Mouse (Mus musculus) brown adipose tissue, adult 24 weeks (tissue): ENCODE results near the gene Rnaseh2c. TPM values are rescaled to one million over a fixed set of nuclear protein-coding genes. Genes with fewer than 3 reads are reported as not detected.

Source experiments
- H3K27ac ChIP-seq: fragments of 200-500 bp; replicated peaks from 2 replicates; pipeline ENCODE4 v1.5.1; 2012; ENCODE audit warnings: low read depth, mild to moderate bottlenecking, low read length
- H3K4me1 ChIP-seq: fragments of 200-500 bp; 2 replicates; pipeline ENCODE4 v1.6.1; 2012; ENCODE audit warnings: low read length, mixed read lengths; ENCODE audit not compliant: control insufficient read depth, insufficient read depth, insufficient read length
- H3K4me3 ChIP-seq: fragments of 200-500 bp; 2 replicates; pipeline ENCODE4 v1.5.1; 2012; ENCODE audit warnings: low read depth, mild to moderate bottlenecking, low read length, moderate library complexity; ENCODE audit not compliant: insufficient read depth
- polyA plus RNA-seq: library from polyadenylated mRNA; stranded (reverse); fragments of >200 nt; gene quantifications from 2 replicates; pipeline ENCODE4 v1.2.4, GENCODE M21; 2012; ENCODE audit not compliant: missing spikeins, insufficient read depth, insufficient read length

Gene Rnaseh2c
- polyA plus RNA-seq, 1 experiment: 55.5 TPM

GRCm38 (mm10) chr19:5637069-5638047 is 35.7 kb downstream of the Rnaseh2c start, which contains the start of gene Rela:
TSS of gene Rela (plus strand) at chr19:5637483.
- Histone ChIP-seq H3K4me3 (peak within 1 kb of the TSS; percentile 93), H3K27ac (peak within 1 kb of the TSS; percentile 97), H3K4me1 (0 out of 2 replicates have a peak, but pooled peaks cover 4% of the 10 kb centered on the region)

- Histone ChIP-seq H3K4me1 (0 out of 2 replicates have a peak, but pooled peaks cover 4% of the 10 kb centered on the region), H3K4me3 (peak overlapping the region; percentile 93), H3K27ac (peak overlapping the region; percentile 97)
Observed at GRCm38 (mm10) chr19:5638416-5639005, 36.8 kb downstream of the Rnaseh2c start.

GRCm38 (mm10) chr19:5640339-5640738 is 38.7 kb downstream of the Rnaseh2c start:
- no peak overlapping the region for H3K4me3 ChIP-seq
- 0 out of 2 replicates have a peak, but pooled peaks cover 4% of the 10 kb centered on the region for H3K4me1 ChIP-seq
- H3K27ac ChIP-seq: no peak overlapping the region

GRCm38 (mm10) chr19:5641021-5641420 is 39.3 kb downstream of the Rnaseh2c start:
- H3K27ac ChIP-seq: no peak overlapping the region
- H3K4me1 ChIP-seq: 0 out of 2 replicates have a peak, but pooled peaks cover 4% of the 10 kb centered on the region
- H3K4me3 ChIP-seq: no peak overlapping the region

GRCm38 (mm10) chr19:5641641-5642040 is 40.0 kb downstream of the Rnaseh2c start:
- H3K4me3 ChIP-seq: no peak overlapping the region
- no peak overlapping the region for H3K27ac ChIP-seq
- 0 out of 2 replicates have a peak, but pooled peaks cover 4% of the 10 kb centered on the region for H3K4me1 ChIP-seq

- Histone ChIP-seq H3K4me3 (no peak overlapping the region), H3K27ac (no peak overlapping the region), H3K4me1 (peaks cover 10% of the 10 kb centered on the region; the same call in 1 of the 2 replicates)
Observed at GRCm38 (mm10) chr19:5645280-5645679, 43.6 kb downstream of the Rnaseh2c start.

GRCm38 (mm10) chr19:5646731-5647330 is 45.2 kb downstream of the Rnaseh2c start:
- Histone ChIP-seq H3K27ac (no peak overlapping the region), H3K4me3 (no peak overlapping the region), H3K4me1 (peaks cover 10% of the 10 kb centered on the region; the same call in 1 of the 2 replicates)

GRCm38 (mm10) chr19:5647791-5648190 is 46.1 kb downstream of the Rnaseh2c start:
- peaks cover 10% of the 10 kb centered on the region; the same call in 1 of the 2 replicates for H3K4me1 ChIP-seq
- H3K27ac ChIP-seq: no peak overlapping the region
- no peak overlapping the region for H3K4me3 ChIP-seq

- Histone ChIP-seq H3K4me1 (peaks cover 10% of the 10 kb centered on the region; the same call in 1 of the 2 replicates), H3K4me3 (peak overlapping the region; percentile 46), H3K27ac (peak overlapping the region; percentile 58)
Observed at GRCm38 (mm10) chr19:5648401-5649297, 47.0 kb downstream of the Rnaseh2c start.

- H3K4me3 ChIP-seq: peak overlapping the region; percentile 46
- peaks cover 10% of the 10 kb centered on the region; the same call in 1 of the 2 replicates for H3K4me1 ChIP-seq
- peak overlapping the region; percentile 58 for H3K27ac ChIP-seq
Observed at GRCm38 (mm10) chr19:5649298-5649741, 47.6 kb downstream of the Rnaseh2c start.

- Histone ChIP-seq H3K27ac (no peak overlapping the region), H3K4me1 (peaks cover 10% of the 10 kb centered on the region; the same call in 1 of the 2 replicates), H3K4me3 (no peak overlapping the region)
Observed at GRCm38 (mm10) chr19:5651502-5652274, 50.0 kb downstream of the Rnaseh2c start.

- peaks cover 10% of the 10 kb centered on the region; the same call in 1 of the 2 replicates for H3K4me1 ChIP-seq
- H3K4me3 ChIP-seq: no peak overlapping the region
- peak overlapping the region; percentile 7; the same call in 1 of the 2 replicates for H3K27ac ChIP-seq
Observed at GRCm38 (mm10) chr19:5652570-5652969, 50.9 kb downstream of the Rnaseh2c start.

GRCm38 (mm10) chr19:5653969-5654719 is 52.5 kb downstream of the Rnaseh2c start:
- H3K4me1 ChIP-seq: 0 out of 2 replicates have a peak, but pooled peaks cover 3% of the 10 kb centered on the region
- 0 out of 2 replicates have a peak overlapping the region, but pooled peaks have one; percentile 8 for H3K4me3 ChIP-seq
- H3K27ac ChIP-seq: no peak overlapping the region
